Mouse (Mus musculus) heart, embryonic 13.5 days (tissue): ENCODE measurements at regions not wholly inside any gene's neighbourhood (a gene's known extent, or its start where the extent isn't known, plus 50 kb on each side); places are given as distances from the start of the nearest gene placed in this dataset.

Source experiments
- ATAC-seq: fragments of 200-750 bp; cut with Nextera tagmentation; 2 replicates; pipeline ENCODE4 v1.8.0; 2017; ENCODE audit warnings: moderate TSS enrichment; ENCODE audit not compliant: insufficient number of reproducible peaks, low FRiP score, low TSS enrichment; ENCODE audit errors: extremely low read depth
- H3K27ac ChIP-seq: fragments of 300-500 bp; sonication (generic); replicated peaks from 2 replicates; pipeline ENCODE4 v1.5.1; 2015; ENCODE audit warnings: moderate library complexity, mild to moderate bottlenecking, inconsistent platforms
- H3K27me3 ChIP-seq: fragments of 300-500 bp; sonication (generic); replicated peaks from 2 replicates; pipeline ENCODE4 v1.6.1; 2015; ENCODE audit warnings: mild to moderate bottlenecking, inconsistent platforms
- H3K36me3 ChIP-seq: fragments of 300-500 bp; sonication (generic); 2 replicates; pipeline ENCODE4 v1.6.1; 2015; ENCODE audit warnings: mild to moderate bottlenecking, inconsistent platforms
- H3K4me1 ChIP-seq: fragments of 300-500 bp; sonication (generic); 2 replicates; pipeline ENCODE4 v1.6.1; 2015; ENCODE audit warnings: inconsistent platforms
- H3K4me2 ChIP-seq: fragments of 300-500 bp; sonication (generic); 2 replicates; pipeline ENCODE4 v1.6.1; 2015; ENCODE audit warnings: inconsistent platforms, mild to moderate bottlenecking, moderate library complexity
- H3K4me3 ChIP-seq: fragments of 300-500 bp; sonication (generic); 2 replicates; pipeline ENCODE4 v1.5.1; 2015; ENCODE audit warnings: moderate library complexity, mild to moderate bottlenecking, inconsistent platforms
- H3K9ac ChIP-seq: fragments of 300-500 bp; sonication (generic); 2 replicates; pipeline ENCODE4 v1.6.1; 2015; ENCODE audit warnings: inconsistent platforms, mild to moderate bottlenecking, moderate library complexity
- H3K9me3 ChIP-seq: fragments of 300-500 bp; sonication (generic); 2 replicates; pipeline ENCODE4 v1.6.1; 2016; ENCODE audit warnings: inconsistent platforms
- WGBS: fragments of 180-500 bp; shearing (Covaris S2); methylation state at CpG from one replicate; pipeline ENCODE4 v1.1.7; 2015; ENCODE audit warnings: mixed read lengths; 5-methylcytosine and 5-hydroxymethylcytosine counted together

GRCm38 (mm10) chr14:29876668-29877067 lies 91.4 kb upstream of the Selenok start:
- Histone ChIP-seq H3K4me2 (no peak overlapping the region), H3K9me3 (no peaks in the 10 kb centered on the region), H3K9ac (no peak overlapping the region), H3K27me3 (no peaks in the 10 kb centered on the region), H3K4me3 (no peak overlapping the region), H3K27ac (no peak overlapping the region), H3K36me3 (no peaks in the 10 kb centered on the region), H3K4me1 (no peaks in the 10 kb centered on the region)
- no peak for ATAC-seq
- 68% methylated on average over 4 of the region's 4 CpGs for WGBS

- 56% methylated on average over 11 of the region's 11 CpGs for WGBS
- Histone ChIP-seq H3K4me1 (no peaks in the 10 kb centered on the region), H3K27me3 (no peaks in the 10 kb centered on the region), H3K9ac (no peak overlapping the region), H3K27ac (no peak overlapping the region), H3K36me3 (no peaks in the 10 kb centered on the region), H3K4me3 (no peak overlapping the region), H3K4me2 (no peak overlapping the region), H3K9me3 (no peaks in the 10 kb centered on the region)
- no peak for ATAC-seq
These were observed 90.3 kb upstream of the Selenok start for GRCm38 (mm10) chr14:29877671-29878422.

GRCm38 (mm10) chr14:29878423-29878800 lies 89.7 kb upstream of the Selenok start:
- 72% methylated on average over 7 of the region's 7 CpGs for WGBS
- no peak for ATAC-seq
- H3K4me2 ChIP-seq, result no peak overlapping the region

GRCm38 (mm10) chr14:29879283-29879682 lies 88.8 kb upstream of the Selenok start:
- Histone ChIP-seq H3K9me3 (no peaks in the 10 kb centered on the region), H3K27ac (no peak overlapping the region), H3K4me2 (no peak overlapping the region), H3K4me3 (no peak overlapping the region), H3K36me3 (no peaks in the 10 kb centered on the region), H3K4me1 (no peaks in the 10 kb centered on the region), H3K27me3 (no peaks in the 10 kb centered on the region), H3K9ac (no peak overlapping the region)
- WGBS, result 82% methylated on average over 3 of the region's 3 CpGs
- ATAC-seq, result no peak

More at GRCm38 (mm10) chr14:29878423-29878800, 89.7 kb upstream of the Selenok start:
- H3K9ac ChIP-seq, result no peak overlapping the region
- no peaks in the 10 kb centered on the region for H3K4me1 ChIP-seq
- no peak overlapping the region for H3K27ac ChIP-seq
- no peaks in the 10 kb centered on the region for H3K36me3 ChIP-seq
- H3K9me3 ChIP-seq, result no peaks in the 10 kb centered on the region
- H3K4me3 ChIP-seq, result no peak overlapping the region
- H3K27me3 ChIP-seq, result no peaks in the 10 kb centered on the region

- ATAC-seq, result no peak
- Histone ChIP-seq H3K9me3 (no peaks in the 10 kb centered on the region), H3K9ac (no peak overlapping the region), H3K36me3 (no peaks in the 10 kb centered on the region), H3K4me2 (no peak overlapping the region), H3K4me1 (no peaks in the 10 kb centered on the region), H3K27me3 (no peaks in the 10 kb centered on the region), H3K4me3 (no peak overlapping the region), H3K27ac (no peak overlapping the region)
- WGBS, result 74% methylated on average over 11 of the region's 11 CpGs
These were observed 85.3 kb upstream of the Selenok start for GRCm38 (mm10) chr14:29882666-29883344.

GRCm38 (mm10) chr14:29895332-29895988 lies 72.6 kb upstream of the Selenok start:
- Histone ChIP-seq H3K9me3 (no peaks in the 10 kb centered on the region), H3K4me2 (no peak overlapping the region), H3K4me1 (peaks cover 17% of the 10 kb centered on the region), H3K27ac (peak overlapping the region; percentile 58), H3K9ac (no peak overlapping the region), H3K36me3 (no peaks in the 10 kb centered on the region), H3K4me3 (no peak overlapping the region), H3K27me3 (no peaks in the 10 kb centered on the region)
- WGBS, result 76% methylated on average over 2 of the region's 2 CpGs
- ATAC-seq, result no peak

GRCm38 (mm10) chr14:29895989-29896675 lies 72.0 kb upstream of the Selenok start:
- H3K9me3 ChIP-seq, result no peaks in the 10 kb centered on the region
- WGBS, result 48% methylated on average over 6 of the region's 6 CpGs
- no peak overlapping the region for H3K9ac ChIP-seq
- no peaks in the 10 kb centered on the region for H3K27me3 ChIP-seq
- peaks cover 17% of the 10 kb centered on the region for H3K4me1 ChIP-seq
- ATAC-seq, result no peak
- H3K36me3 ChIP-seq, result no peaks in the 10 kb centered on the region
- no peak overlapping the region for H3K4me3 ChIP-seq
- H3K4me2 ChIP-seq, result no peak overlapping the region
- H3K27ac ChIP-seq, result peak overlapping the region; percentile 58

- Histone ChIP-seq H3K4me2 (no peak overlapping the region), H3K27ac (no peak overlapping the region), H3K27me3 (no peaks in the 10 kb centered on the region), H3K9ac (no peak overlapping the region), H3K9me3 (no peaks in the 10 kb centered on the region), H3K4me3 (no peak overlapping the region), H3K36me3 (no peaks in the 10 kb centered on the region), H3K4me1 (peaks cover 4% of the 10 kb centered on the region)
- no peak for ATAC-seq
- 53% methylated on average over 6 of the region's 6 CpGs for WGBS
These were observed 67.2 kb upstream of the Selenok start for GRCm38 (mm10) chr14:29900931-29901330.

GRCm38 (mm10) chr14:29903574-29903973 lies 64.5 kb upstream of the Selenok start:
- Histone ChIP-seq H3K9ac (no peak overlapping the region), H3K27me3 (no peaks in the 10 kb centered on the region), H3K4me2 (no peak overlapping the region), H3K9me3 (no peaks in the 10 kb centered on the region), H3K36me3 (no peaks in the 10 kb centered on the region), H3K4me3 (no peak overlapping the region), H3K27ac (no peak overlapping the region), H3K4me1 (no peaks in the 10 kb centered on the region)
- no peak for ATAC-seq
- whole genome bisulfite sequencing, result 75% methylated on average over 3 of the region's 3 CpGs

- Histone ChIP-seq H3K36me3 (no peaks in the 10 kb centered on the region), H3K27me3 (no peaks in the 10 kb centered on the region), H3K9ac (no peak overlapping the region), H3K4me2 (no peak overlapping the region), H3K27ac (no peak overlapping the region), H3K4me1 (peaks cover 11% of the 10 kb centered on the region), H3K4me3 (no peak overlapping the region), H3K9me3 (no peaks in the 10 kb centered on the region)
- 63% methylated on average over 6 of the region's 6 CpGs for WGBS
- no peak for ATAC-seq
These were observed 63.3 kb upstream of the Selenok start for GRCm38 (mm10) chr14:29904856-29905255.

- Histone ChIP-seq H3K9ac (no peak overlapping the region), H3K27ac (no peak overlapping the region), H3K4me2 (peak overlapping the region; percentile 36), H3K36me3 (no peaks in the 10 kb centered on the region), H3K4me1 (peaks cover 12% of the 10 kb centered on the region), H3K9me3 (no peaks in the 10 kb centered on the region), H3K27me3 (no peaks in the 10 kb centered on the region), H3K4me3 (no peak overlapping the region)
- WGBS, result 14% methylated on average over 8 of the region's 8 CpGs
- no peak for ATAC-seq
These were observed 58.4 kb upstream of the Selenok start for GRCm38 (mm10) chr14:29909741-29910140.
